Mouse (Mus musculus) Patski (cell line): ENCODE data around the gene Rtl8c. TPM values are rescaled to one million over a fixed set of nuclear protein-coding genes. Genes with fewer than 3 reads are reported as not detected.
"Not testable (repeated sequence)": the region's sequence is repeated elsewhere in the genome, so short reads cannot be mapped to it uniquely, and the experiment has no call there.

Experiments
- ATAC-seq: fragments of 100-300 bp; one replicate; pipeline ENCODE4 v1.8.0; 2021
- CTCF ChIA-PET: fragments of 350-600 bp; sonication (Branson Sonifier 250); formaldehyde crosslinking; loops from one replicate; lab custom pipeline; 2022; ENCODE audit warnings: inconsistent platforms; lab: Charles Lee
- POLR2A ChIA-PET: fragments of 350-600 bp; sonication (Branson Sonifier 250); formaldehyde crosslinking; loops from one replicate; lab custom pipeline; 2022; ENCODE audit warnings: antibody characterized with exemption, inconsistent platforms; lab: Charles Lee
- DNase-seq: peaks from one replicate; pipeline ENCODE4 v3.0.0-alpha.2; 2011; ENCODE audit warnings: low read depth, low spot score
- H3K27me3 ChIP-seq: fragments of 371-371 bp; one replicate; pipeline ENCODE4 v1.5.1; 2021
- CTCF ChIP-seq: fragments of 100-300 bp; IDR thresholded peaks from one replicate; pipeline ENCODE4 v1.5.1; 2021
- in situ Hi-C: fragments of 300-500 bp; cut with MboI; formaldehyde crosslinking; loops from 3 replicates; pipeline ENCODE4 v1.11.1; 2018; ENCODE audit warnings: low pct_unique_long_range_greater_than_20kb, mixed read lengths
- polyA plus RNA-seq: library from polyadenylated mRNA; unstranded; gene quantifications from one replicate; pipeline ENCODE4 v1.2.3, GENCODE M21; 2021

Gene Rtl8c
- polyA plus RNA-seq, 1 experiment from 2014 or later, result 0.22 TPM

DNA sequence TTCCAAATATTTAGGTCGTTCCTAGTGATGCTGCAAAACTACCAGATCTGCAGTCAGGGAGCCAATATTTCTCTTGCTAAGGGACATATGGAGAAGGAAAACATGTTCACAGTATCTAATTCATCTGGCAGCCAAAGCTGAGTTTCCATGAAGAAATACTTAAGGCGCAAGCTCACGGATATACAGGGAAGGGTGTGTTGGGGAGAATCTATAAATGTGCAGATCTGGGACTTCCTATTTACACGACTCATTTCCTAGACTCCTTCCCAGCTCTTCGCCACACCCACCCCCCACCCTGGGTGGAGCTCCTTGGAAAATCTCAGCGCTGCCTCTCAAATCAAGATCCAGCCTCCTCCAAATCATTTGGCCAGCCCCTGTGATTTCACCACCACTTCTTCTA, 38.1 kb downstream of the Rtl8c start:
- no peak for TF ChIP-seq CTCF
- peaks cover 12% of the 10 kb centered on the region for H3K27me3 ChIP-seq
- POLR2A ChIA-PET, result no interaction called here
- in situ Hi-C loops, result no loop called here
- DNase-seq (no peak), ATAC-seq (no peak)
- CTCF ChIA-PET, result no interaction called here

DNA sequence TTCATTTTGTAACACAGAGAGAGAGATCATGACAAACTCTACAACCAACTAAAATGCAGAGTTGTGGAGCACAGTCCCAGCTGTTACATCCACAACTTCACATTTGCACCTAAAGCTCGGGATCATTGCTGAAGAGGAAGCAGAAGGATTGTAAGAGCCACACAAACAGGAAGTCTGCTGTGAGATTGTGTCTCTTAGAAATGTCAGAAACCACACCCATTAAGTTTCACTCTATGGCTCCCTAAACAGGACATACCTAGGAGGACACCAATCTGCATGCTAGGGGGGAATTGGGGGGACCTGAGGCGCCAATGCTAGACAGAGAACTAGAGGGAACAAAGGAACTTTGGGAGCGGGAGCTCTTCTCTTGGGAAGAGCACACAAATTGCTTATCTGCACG, 45.1 kb downstream of the Rtl8c start:
- ATAC-seq, CTCF ChIA-PET, in situ Hi-C loops: not testable (repeated sequence)

More for the DNA sequence above, 45.1 kb downstream of the Rtl8c start:
- H3K27me3 ChIP-seq, DNase-seq, POLR2A ChIA-PET: not testable (repeated sequence)

Other genes starting within 250 kb of the Rtl8c start
- 22.5 TPM for gene Mospd1, start 237.5 kb upstream of the Rtl8c start, polyA plus RNA-seq
- not detected for gene Etd, start 173.1 kb upstream of the Rtl8c start, polyA plus RNA-seq
- not detected for gene Gm14597, start 947 bp downstream of the Rtl8c start, polyA plus RNA-seq
- gene Rtl8a, start 35.6 kb downstream of the Rtl8c start, polyA plus RNA-seq, result 74.9 TPM
- 29.4 TPM for gene Rtl8b, start 62.4 kb downstream of the Rtl8c start, polyA plus RNA-seq
- gene 4930502E18Rik, start 116.8 kb downstream of the Rtl8c start, polyA plus RNA-seq, result not detected
- gene 1700013H16Rik, start 149.8 kb downstream of the Rtl8c start, polyA plus RNA-seq, result not detected
- not detected for gene Zfp36l3, start 168.4 kb downstream of the Rtl8c start, polyA plus RNA-seq
- 1.5 TPM for gene Xlr, start 189.7 kb downstream of the Rtl8c start, polyA plus RNA-seq